Mouse (Mus musculus): ENCODE results near the gene Trim63.

DNA sequence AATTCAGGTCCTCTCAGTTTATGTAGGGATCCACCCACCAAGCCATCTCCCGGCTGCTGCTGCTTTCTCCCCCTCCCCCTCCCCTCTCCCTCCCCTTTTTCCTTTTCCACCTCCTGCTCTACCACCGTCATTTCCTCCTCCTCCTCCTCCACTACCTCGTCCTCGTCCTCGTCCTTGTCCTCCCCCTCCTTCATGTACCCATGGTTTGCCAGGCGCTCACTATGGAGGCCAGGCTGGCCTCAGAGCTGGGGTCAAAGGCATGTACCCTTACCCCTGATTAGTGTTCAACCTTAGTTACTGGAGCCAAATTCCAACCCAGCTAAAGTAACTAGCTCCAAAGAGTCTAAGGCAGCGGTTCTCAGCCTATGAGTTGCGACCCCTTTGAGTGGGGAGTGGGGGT is 13.2 kb downstream of the Trim63 start:
- TF ChIP-seq POLR2A (IDR thresholded peaks at IDR 0.05; ENCODE audit: extremely low read depth, insufficient read depth, low read length) (no peak), CTCF (IDR thresholded peaks at IDR 0.05; ENCODE audit: extremely low read depth, insufficient read depth, low read length) (no peak)

Measured in cortical plate, adult 2 months (tissue).